Mouse (Mus musculus) liver (tissue): Measurements from ENCODE around the gene Bap1.

Source experiments
- DNase-seq: peaks from one replicate; pipeline ENCODE4 v3.0.0-alpha.2; 2020; ENCODE audit warnings: mixed read lengths

Gene Bap1

DNA sequence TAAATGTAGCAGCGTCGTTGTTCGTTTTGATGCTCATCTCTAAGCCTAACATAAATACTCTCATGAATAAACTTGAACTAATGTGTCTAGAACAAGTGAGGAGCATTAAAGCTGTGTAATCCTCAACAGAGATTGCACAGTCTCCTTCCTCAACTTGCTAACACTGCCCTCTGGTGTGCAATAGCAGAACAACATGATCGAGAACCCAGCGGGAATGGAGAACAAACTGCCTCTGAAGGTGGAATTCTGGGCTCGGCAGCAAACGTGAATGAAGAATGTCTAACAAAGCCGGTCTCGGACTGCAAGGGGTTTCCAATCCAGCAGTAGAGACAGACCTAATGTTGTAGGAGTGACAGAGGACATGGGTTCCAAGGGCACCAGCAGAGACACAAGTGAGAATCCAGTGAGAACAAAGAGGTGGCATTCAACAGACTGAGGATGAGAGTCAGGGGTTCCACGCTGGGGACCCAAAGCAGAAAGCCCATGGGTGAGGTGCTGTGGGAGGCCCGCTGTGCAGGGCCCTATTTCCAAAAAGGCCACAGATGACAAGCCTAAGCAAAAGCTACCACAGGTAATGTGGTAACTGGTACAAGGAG is 17.2 kb upstream of the Bap1 start:
- peak; percentile 76 for DNase-seq

DNA sequence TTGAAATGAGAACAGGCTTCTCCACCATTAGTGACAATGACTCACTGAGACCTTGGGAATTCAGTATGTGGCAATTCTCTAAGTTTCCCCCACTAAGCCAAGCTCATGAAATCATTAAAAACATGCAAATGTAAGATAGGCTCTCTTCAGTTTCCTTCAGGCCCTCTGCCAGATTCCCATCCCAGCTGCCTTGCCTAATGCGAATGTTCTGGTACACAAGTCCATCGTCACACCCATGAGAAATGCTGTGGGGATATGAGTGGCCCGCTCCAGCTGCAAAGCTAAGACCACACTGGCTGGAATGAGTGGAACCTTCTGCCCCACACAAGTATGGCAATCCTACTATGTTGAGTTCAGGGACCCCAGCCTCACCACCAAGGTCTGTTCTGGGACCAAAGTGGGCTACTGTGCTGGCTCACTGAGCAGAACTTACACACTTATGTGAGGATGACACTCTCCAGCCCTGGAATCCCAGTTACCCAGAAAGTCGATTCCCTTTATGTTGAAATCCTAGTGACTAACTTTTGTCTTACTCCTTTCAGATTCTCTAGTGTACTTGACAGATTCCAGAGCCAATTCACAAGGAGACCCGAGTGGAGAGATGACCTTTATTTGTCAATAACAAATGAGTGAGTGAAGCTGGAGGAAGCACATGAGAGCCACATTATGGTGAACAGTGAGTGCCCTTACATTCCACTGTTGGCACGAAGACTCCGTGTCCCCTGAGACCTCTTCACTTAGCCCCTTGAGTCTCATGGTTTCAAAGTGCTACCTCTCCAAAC is 14.0 kb upstream of the Bap1 start:
- no peak for DNase-seq

DNA sequence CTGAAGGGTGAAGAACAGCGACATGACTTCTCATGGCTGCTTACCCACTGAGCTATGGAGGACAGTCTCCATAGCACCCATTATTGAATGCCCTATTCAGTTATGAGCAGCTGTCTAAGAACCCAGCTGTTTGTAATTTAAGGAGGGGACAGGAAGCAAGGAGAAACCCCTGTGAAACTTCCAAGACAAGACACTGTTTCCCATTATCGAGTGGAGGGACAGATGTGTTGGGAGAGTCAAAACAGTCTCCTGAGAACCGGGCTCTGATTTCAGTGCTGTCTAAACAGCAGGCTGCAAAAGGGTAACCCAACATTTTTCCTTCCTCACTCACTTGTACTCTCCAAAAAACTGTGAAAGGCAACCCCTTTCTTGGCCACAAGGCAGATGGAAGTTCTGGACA is 10.7 kb upstream of the Bap1 start:
- no peak for DNase-seq

DNA sequence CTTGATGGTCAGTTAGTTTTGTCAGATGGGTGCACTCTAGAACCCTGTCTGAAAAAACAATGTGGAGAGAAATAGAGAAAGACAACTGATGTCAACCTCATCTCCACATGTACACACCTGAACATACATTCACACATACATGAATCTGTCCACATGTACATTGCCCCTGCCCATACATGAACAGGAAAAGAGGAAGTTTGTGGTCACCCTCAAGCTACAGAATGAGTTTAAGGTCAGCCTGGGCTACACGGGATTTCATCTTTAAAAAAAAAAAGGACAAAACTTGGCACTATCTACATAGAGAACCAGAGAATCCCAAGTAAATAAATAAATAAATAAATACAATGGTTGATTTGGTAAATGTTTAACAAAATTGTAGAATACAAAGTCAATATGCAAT is 6.5 kb upstream of the Bap1 start:
- DNase-seq, result no peak

DNA sequence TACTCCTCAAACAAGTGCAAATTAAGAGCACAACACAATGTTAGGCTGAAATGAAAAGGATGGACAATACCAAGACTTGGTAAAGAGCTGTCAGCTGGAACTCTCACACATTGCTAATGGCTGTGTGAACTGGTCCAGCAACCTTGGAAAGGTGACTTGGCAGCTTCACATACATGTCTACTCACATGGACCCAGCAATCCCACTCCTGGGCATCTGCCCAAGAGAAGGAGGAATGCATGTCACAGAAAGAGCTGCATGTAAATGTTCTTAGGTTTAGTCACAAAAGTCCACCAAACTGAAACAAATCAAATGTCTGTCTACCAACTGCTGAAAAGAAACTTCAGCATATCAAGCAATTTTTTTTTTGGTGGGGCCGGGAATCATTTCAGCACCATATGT is 5.3 kb upstream of the Bap1 start:
- no peak for DNase-seq

DNA sequence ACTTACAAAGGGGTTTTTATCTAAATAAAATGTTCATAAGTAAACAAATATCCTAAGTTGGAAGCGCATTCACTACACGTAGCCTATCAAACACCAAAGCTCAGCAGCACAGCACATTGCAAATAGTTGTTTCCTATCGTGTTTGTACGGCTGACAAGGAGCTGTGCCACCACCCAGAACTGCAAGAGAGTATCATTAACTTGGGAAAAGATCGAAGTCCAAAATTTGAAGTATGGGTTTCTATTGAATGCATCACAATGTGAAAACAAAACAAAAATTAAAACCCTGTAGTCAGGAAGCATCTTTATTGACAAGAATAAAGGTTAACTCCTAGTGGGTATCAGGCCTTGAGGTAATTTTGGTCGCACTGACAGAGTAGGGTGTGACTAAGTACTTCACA is 2.9 kb upstream of the Bap1 start:
- no peak for DNase-seq

DNA sequence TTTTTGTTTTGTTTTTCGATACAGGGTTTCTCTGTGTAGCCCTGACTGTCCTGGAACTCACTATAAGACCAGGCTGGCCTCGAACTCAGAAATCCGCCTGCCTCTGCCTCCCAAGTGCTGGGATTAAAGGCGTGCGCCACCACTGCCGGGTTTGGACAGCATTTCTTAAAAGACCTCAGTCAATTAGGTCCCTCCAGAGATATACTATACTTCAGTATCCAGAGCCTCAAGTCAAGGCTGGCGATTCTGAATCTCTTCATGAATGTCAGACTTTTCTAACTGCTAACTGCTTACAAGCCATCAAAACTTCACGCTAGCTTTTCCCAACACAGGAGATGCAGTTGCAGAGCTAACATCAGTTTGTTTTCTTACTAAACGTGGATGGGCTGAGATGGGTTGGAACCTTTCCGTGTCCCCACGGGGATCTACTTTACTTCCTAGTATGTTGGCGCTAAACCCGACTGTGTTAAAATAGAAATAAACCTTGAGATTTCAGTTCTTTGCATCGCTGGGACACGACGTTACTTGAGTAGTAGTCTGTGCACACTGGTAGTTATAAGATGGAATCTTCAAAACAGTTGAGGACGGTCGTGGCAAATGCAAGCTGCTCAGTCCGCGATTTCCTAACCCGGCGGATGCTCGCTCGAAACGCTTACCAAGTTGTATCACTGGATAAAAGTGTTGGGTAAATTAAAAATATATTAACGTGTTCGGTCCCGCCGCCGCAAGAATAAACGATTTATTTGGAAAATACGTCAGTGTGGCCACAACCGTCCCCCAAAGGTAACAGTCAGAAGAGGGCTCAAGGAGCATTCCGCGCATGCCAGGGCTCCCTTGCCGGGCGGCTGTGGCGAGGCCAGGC is 797 bp upstream of the Bap1 start:
- no peak for DNase-seq

DNA sequence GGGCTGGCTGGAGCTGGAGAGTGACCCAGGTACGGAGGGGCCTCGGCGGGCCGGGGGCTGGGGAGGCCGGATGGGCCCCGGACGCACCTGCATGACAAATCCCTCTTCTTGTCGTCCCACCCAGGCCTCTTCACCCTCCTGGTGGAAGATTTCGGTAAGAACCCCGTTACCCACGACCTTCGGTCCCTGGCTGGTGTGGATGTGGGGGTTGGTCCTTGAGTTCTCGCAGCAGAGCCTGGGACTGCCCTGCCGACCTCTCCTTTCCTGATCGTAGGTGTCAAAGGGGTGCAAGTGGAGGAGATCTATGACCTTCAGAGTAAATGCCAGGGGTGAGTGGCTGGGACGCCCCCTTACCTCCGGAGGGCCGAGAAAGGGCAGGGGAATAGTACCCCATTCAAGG is 376 bp downstream of the Bap1 start:
- no peak for DNase-seq

DNA sequence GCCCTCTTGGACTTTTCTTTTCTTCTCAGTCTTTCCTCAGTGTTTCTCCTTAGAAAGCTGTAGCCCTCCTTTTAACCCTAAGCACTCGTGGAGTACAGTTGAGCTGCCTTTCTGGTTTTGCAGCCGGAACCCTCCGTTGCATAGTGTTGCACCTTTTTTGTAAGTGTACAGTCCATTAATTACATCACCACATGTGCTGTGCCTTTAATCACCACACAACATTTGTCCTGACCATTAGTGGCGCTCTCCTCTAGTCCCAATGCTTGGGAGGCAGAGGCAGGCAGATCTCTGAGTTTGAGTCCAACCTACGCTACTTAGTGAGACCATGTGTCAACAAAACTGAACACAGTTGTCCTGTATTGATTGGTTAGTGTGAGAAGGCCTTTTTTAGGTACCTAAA is 841 bp downstream of the Bap1 start:
- no peak for DNase-seq

DNA sequence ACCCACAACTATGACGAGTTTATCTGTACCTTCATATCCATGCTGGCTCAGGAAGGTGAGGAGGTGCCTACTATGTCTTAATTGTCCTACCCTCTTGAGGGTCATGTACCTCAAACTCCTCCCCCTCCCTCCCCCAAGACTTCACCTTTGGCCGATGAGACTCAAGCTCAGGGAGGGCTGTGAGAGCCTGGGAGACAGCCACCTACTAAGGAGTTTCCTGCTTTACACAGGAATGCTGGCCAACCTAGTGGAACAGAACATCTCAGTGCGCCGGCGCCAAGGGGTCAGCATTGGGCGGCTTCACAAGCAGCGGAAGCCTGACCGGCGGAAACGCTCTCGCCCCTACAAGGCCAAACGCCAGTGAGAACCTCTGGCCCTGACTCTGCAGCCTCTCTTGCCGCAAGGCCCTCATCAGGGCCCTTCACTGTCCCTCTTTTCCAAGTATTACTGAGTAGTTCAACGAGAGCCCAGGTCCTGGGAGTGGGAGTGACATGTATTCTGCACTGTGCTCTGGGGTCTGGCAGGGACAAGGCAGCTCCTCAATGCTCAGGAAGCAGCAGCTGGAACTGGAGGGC is 7.3 kb downstream of the Bap1 start:
- no peak for DNase-seq

DNA sequence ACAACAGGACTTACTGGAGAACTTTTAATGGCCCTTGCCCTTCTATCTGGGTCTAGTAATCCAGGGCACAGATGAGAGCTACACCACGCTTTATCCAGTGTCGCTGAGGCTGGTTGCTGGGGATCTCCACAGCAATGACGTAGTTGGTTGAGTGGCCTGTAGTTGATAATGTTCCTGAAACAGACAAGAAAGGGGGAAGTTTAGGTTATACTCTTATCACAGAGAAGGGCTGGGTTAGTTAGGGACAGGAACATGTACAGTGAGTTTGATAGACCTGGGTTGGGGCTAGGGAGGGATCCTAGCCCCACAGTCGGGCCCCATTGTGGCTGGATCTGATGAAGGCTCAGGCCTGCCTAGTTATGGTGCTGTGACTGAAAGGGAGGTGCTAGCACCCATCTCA is 9.1 kb downstream of the Bap1 start:
- DNase-seq, result peak; percentile 79

DNA sequence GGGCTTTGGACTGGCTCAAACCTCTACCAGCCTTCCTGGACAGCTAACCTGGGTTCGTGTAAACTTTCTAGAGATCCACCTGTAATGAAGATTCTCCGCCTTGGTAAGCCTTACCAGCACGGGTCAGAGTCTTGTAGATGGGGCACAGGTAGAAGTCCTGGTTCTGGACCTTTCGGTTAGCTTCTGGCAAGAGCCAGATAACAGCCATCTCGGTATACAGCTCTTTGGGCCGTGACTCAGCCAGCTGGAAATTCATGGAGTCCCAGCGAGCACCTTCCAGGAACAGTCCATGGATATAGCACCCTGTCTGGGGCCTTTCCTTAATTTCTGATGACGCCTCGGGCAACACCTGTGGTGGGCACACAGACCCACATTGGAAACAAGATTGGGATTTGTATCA is 9.7 kb downstream of the Bap1 start:
- DNase-seq, result peak; percentile 72

DNA sequence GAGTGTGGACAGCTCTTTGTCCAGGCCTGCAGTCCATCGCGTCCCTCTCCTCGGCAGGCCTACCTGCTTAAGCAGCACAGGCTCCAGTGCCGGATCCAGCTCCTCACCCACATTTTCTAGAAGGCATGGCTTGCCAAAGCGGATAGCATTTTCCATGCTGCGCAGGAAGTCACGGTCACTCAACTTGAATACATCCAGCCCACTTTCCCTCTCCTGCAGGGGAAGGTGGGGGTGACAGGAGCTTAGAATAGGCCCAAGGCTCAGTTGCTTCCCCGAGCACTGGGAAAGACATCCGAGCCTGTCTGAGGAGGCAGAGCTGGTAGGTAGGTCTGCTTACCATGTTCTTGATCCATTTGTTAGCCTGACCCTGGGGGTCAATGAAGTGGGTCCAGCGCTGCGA is 16.4 kb downstream of the Bap1 start:
- DNase-seq, result no peak

DNA sequence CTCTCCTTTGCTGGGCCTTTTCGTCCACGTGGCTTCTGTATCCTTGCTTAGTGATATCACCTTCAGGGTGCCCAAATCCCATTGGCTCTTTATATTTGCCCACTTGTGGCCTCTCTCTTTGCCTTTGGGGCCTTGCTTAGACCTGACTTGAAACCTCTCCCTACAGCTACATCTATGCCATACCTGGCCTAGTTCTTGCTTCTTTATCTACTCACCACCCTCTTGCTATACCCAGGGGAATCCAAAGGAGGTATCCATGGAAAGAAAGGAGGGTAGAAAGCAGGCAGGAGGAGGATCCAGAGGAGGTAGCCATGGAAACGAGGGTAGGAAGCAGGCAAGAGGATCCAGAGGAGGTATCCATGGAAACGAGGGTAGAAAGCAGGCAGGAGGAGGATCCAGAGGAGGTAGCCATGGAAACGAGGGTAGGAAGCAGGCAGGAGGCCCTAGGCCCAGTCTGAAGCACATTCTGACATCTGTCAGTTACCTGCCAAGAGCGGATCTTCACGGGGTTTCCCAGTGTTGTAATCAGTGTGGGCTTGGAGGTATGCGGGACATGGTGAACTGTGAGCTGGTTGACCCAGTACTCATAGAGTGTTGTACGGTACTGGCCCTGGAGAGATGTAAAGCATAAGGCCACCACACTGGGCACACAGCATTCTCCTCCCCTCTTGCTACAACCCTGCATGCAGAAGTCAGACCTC is 17.2 kb downstream of the Bap1 start:
- no peak for DNase-seq

DNA sequence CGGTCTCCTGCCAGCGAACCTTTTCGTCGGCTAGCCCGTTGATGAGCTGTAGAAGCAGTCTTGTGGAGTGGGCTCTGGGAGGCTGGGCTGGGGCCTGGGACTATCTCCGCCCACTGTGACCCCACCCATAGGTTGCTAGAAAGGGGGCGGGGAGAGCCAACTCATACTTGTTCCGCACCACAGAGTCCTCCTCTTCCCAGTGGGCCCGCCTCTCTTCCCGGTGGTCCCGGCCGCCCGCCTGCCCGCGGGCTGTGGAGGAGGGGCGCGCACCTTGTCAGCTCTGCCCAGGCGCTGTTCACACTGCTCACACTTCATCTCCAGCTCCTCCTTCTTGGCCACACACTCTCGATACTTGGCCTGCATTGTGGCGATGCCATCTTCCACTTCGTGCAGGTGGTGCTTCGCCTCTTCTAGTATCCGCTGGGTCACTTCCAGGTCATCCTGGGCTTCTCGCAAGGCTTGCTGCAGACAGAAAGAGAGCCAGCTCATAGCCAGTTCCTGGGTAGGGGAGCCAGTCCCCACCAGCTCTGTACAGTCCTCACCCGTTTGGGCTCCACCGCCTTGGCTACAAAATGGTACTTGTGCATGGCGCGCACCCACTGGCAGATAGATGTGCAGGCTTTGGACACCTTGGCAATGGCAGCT is 18.3 kb downstream of the Bap1 start:
- DNase-seq, result peak; percentile 70

DNA sequence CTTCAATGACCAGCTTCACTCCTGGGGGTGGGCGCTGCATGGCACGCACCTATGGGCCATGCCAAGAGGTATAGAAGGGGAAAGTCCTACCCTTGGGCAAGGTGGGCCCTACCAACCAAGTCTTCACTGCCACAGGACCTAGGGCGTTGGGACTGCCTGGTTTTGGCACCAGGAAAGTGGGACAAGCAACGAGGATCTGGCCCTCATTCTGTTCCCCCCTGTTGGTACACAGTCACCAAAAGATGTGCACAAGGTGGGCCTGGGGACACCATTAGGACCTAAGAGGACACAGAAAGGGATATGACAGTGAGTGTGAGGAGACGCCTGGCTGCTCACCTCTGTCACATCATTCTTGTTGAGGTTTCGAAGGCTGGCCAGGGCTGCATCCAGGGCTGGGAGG is 19.9 kb downstream of the Bap1 start:
- no peak for DNase-seq

DNA sequence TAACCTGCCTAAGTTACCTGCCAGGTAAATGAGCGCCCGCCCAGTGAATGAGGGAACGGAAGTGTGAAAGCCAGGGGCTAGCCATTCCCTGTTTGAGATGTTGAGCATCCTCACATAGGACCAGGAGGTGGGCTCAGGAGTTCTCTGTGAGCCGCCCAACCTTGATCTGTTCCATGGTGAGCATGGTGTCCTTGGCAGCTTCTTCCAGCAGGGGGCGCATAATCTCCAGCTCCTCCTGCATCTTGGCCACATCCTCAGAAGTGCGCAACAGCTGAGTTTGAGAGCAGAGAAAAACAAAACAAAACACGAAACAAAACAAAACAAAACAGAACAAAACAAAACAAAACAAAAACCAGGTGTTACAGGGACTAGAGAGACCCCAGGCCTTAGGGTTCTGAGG is 20.9 kb downstream of the Bap1 start:
- peak; percentile 79 for DNase-seq

DNA sequence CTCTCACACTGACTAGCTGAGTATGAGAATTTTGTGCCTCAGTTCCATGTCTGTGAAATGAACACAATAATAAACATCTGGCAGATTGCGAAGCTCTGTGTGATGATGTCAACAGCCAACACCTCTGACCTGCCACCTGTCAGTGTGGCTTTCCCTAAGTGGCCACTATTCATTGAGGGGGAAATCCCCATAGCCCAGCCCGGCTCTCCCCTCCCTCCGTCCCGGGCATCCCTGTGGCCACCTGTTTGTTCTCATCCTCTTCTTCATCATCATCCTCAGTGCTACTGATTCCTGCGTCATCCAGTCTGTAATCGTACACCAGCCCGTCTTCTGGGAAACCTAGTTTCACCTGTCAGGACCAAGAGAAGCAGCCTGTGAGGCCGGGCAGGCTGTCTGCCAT is 34.5 kb downstream of the Bap1 start:
- no peak for DNase-seq
